Mouse (Mus musculus) retina, embryonic 14.5 days (tissue): ENCODE results near the gene Vmn2r29.
A peak's percentile ranks its signal among the peaks of the same experiment; 100 is the strongest.
"Not testable (repeated sequence)": the region's sequence is repeated elsewhere in the genome, so short reads cannot be mapped to it uniquely, and the experiment has no call there.

ENCODE experiments used
- DNase-seq: peaks from one replicate; pipeline ENCODE4 v3.0.0-alpha.2; 2015; ENCODE audit warnings: low spot score

Gene Vmn2r29

DNA sequence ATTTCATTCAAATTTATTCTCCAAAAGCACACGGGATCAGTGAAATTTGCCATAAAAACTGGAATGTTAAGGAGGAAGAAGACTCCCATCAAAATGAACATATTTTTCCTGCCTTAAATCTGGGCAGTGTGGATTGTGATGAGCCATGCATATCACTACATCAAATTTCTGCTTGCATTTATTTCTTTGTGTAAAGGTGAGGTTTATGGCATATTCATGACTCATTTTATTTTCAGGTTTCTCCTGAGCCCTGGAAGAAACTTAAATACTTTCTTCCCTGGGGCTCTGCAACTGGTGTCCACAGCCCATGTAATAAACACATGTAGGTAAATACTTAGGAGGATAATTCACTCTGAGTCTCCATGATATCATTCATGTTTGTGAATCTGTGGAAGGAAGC, at the start of gene Vmn2r29:
TSS of gene Vmn2r29 (minus strand) at position 101 of the 400 bp plus-strand sequence.
- not testable (repeated sequence) for DNase-seq

- DNase-seq, result peak; percentile 77
Measured at GRCm38 (mm10) chr7:7295595-7295994, 48.5 kb upstream of the Vmn2r29 start.

- DNase-seq, result no peak
Measured at GRCm38 (mm10) chr7:7281383-7281782, 34.3 kb upstream of the Vmn2r29 start.

DNA sequence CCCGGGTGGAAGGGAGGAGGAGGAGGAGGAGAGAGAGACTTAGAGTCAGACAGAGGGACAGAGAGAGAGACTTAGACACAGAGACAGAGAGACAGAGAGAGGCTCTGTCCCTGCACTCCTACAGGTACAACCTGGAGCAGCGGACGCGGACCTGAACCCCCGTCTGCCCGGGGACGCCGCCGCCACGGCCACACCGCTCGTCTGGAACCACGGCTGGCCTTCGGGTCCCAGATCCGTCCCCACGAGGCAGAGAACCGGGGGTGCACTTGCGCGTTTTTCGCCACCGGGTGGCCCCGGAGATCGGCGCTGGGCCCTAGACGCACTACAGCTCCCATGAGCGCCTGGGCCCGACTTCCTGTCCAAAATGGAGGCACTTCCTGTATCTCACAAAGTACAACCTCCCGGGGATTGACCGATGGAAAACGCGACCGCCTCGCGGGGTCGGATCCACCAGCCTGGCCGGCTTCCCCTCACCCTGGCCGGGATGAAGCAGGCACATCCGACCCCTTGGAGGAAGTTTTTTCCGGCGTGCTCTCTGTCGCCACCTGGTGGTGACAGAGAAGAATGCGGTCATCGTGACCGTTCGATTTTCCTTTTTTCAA, 30.9 kb upstream of the Vmn2r29 start, which contains the start of gene Gm45844:
TSS of gene Gm45844 (minus strand) at position 324 of the 602 bp plus-strand sequence.
- peak; percentile 67 for DNase-seq

GRCm38 (mm10) chr7:7277556-7277955, 30.4 kb upstream of the Vmn2r29 start:
- peak; percentile 18 for DNase-seq

GRCm38 (mm10) chr7:7209313-7210151, 37.6 kb downstream of the Vmn2r29 start, which contains the start of gene Zfp772:
Gene Zfp772 (minus strand): TSS chr7:7209998.
- not testable (repeated sequence) for DNase-seq

DNA sequence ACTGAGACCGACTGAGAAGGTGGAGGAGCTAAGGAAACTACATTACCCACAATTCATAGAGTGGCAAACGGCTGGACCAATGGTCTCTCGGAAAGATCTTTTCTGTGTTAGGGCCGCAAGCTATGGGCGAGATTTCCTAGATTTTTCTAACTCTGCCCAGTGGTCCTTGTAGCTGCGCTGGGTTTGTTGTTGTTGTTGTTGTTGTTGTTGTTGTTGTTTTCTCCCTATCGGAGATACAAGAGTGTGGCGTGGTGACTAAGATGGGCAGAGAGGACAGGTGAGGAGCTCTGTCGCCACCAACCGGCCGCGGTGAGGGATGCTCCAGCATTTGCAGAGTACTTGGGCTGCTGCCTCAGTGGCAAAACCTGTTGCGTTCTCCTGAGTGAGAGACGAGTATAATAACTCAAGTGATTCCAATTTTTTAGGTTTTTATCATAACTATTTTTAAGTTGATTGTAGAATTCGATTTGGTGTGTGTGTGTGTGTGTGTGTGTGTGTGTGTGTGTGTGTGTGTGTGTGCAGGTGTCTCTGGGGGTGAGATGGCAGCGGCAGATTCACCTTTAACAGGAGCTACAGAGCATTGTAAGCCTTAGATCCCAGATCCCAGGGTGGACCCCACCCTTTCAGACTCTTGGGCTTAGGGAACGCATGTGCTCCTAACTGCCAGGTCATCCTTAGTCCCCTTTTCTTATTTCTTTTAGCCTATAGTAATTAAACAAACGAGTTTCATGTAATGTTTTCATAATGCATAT, 58.8 kb downstream of the Vmn2r29 start:
- peak; percentile 76 for DNase-seq

- peak; percentile 4 for DNase-seq
Measured at GRCm38 (mm10) chr7:7187417-7188190, 59.5 kb downstream of the Vmn2r29 start.

- no peak for DNase-seq
Measured at GRCm38 (mm10) chr7:7185897-7186296, 61.2 kb downstream of the Vmn2r29 start.
